In genomic region chr4:149302751-149303150, GRCm38 (mm10) we compare ENCODE assay signal across 12 mouse cellular contexts. TPM values are rescaled to one million over a fixed set of nuclear protein-coding genes. Genes with fewer than 3 reads are reported as not detected.
DNase-seq lines count a peak whose midpoint lies in the region; ATAC-seq and TF ChIP-seq lines count a peak whose summit lies in the region.
"Had no signal": no experiment of that assay in that cellular context is flagged by ENCODE, and none has a peak within 500 bp of the region (broad histone marks: within the 10 kb centered on the region; RNA-seq: fewer than 3 reads in every experiment).

No protein-coding gene starts in this region.

- peaks cover 18% of the 10 kb centered on the region for H3K4me1 ChIP-seq in heart, adult 2 months (ENCODE audit: control insufficient read depth, insufficient read depth, low read length)
- peaks cover 34% of the 10 kb centered on the region for H3K4me1 ChIP-seq in forebrain, embryonic 14.5 days (ENCODE audit: control insufficient read depth, insufficient read depth, low read length)
- peaks cover 28% of the 10 kb centered on the region for H3K4me1 ChIP-seq in midbrain, postnatal 0 days (ENCODE audit: insufficient read depth, low read length)

- TF ChIP-seq CTCF in heart, adult 2 months (IDR thresholded peaks at IDR 0.05): no peak
- no peak for TF ChIP-seq CTCF in left cerebral cortex, adult 2 months (IDR thresholded peaks at IDR 0.05)
- TF ChIP-seq CTCF in midbrain, postnatal 0 days (IDR thresholded peaks at IDR 0.05): no peak

- H3K4me3 ChIP-seq in heart, adult 2 months: no peak overlapping the region
- 0 out of 2 replicates have a peak overlapping the region, but pooled peaks have one; percentile 2 for H3K4me3 ChIP-seq in left cerebral cortex, adult 2 months
- no peak overlapping the region for H3K4me3 ChIP-seq in forebrain, embryonic 14.5 days (ENCODE audit: low read depth, low read length)
- H3K4me3 ChIP-seq in midbrain, postnatal 0 days (ENCODE audit: low read depth, low read length): 0 out of 2 replicates have a peak overlapping the region, but pooled peaks have one; percentile 17
- H3K4me3 ChIP-seq: midbrain, embryonic 12.5 days had no signal

- H3K9ac ChIP-seq in heart, adult 2 months (ENCODE audit: low read depth, low read length): no peak overlapping the region
- H3K9ac ChIP-seq in forebrain, embryonic 14.5 days (ENCODE audit: low read length): no peak overlapping the region
- no peak overlapping the region for H3K9ac ChIP-seq in midbrain, postnatal 0 days (replicated peaks; ENCODE audit: low read length, poor library complexity, severe bottlenecking)
- H3K9ac ChIP-seq: liver, embryonic 14.5 days; midbrain, embryonic 12.5 days had no signal

- ATAC-seq in forebrain, embryonic 14.5 days: no peak
- ATAC-seq in midbrain, postnatal 0 days (ENCODE audit: low FRiP score): no peak

- peaks cover 11% of the 10 kb centered on the region for H3K36me3 ChIP-seq in heart, adult 2 months (ENCODE audit: control insufficient read depth, insufficient read depth, low read length)
- H3K36me3 ChIP-seq in forebrain, embryonic 14.5 days (ENCODE audit: control insufficient read depth, insufficient read depth, low read length): peaks cover 3% of the 10 kb centered on the region; the same call in 1 of the 2 replicates
- no peaks in the 10 kb centered on the region for H3K36me3 ChIP-seq in midbrain, postnatal 0 days (ENCODE audit: insufficient read depth, low read length)
- H3K36me3 ChIP-seq: midbrain, embryonic 12.5 days had no signal

- peak overlapping the region; percentile 10; the same call in 1 of the 2 replicates for H3K27ac ChIP-seq in heart, adult 2 months
- H3K27ac ChIP-seq in left cerebral cortex, adult 2 months: no peak overlapping the region
- no peak overlapping the region for H3K27ac ChIP-seq in forebrain, embryonic 14.5 days (ENCODE audit: low read depth, low read length)
- no peak overlapping the region for H3K27ac ChIP-seq in midbrain, postnatal 0 days (ENCODE audit: low read depth, low read length)
- H3K27ac ChIP-seq: liver, embryonic 14.5 days; midbrain, embryonic 12.5 days had no signal

- TF ChIP-seq POLR2A in heart, adult 2 months (IDR thresholded peaks at IDR 0.05; ENCODE audit: insufficient read depth, low read depth, low read length): no peak

- no peaks in the 10 kb centered on the region for H3K9me3 ChIP-seq in forebrain, embryonic 14.5 days (replicated peaks; ENCODE audit: control insufficient read depth, low read length)
- H3K9me3 ChIP-seq in midbrain, postnatal 0 days (ENCODE audit: low read length): no peaks in the 10 kb centered on the region
- H3K9me3 ChIP-seq: midbrain, embryonic 12.5 days had no signal

- WGBS in heart, adult 2 months: 51% methylated on average over 5 of the region's 5 CpGs
- WGBS in forebrain, embryonic 14.5 days: 78% methylated on average over 5 of the region's 5 CpGs
- WGBS in midbrain, postnatal 0 days: 58% methylated on average over 5 of the region's 5 CpGs

- DNase-seq in heart, adult 2 months: no peak
- DNase-seq in heart, postnatal 36 days: no peak
- no peak for DNase-seq in left cerebral cortex, adult 2 months (ENCODE audit: extremely low spot score in 1 of 2, low spot score in 2 of 2)
- no peak for DNase-seq in left cerebral cortex, adult 18-20 months (ENCODE audit: low spot score in 2 of 2)
- no peak for DNase-seq in forebrain, embryonic 14.5 days (ENCODE audit: low spot score)
- no peak for DNase-seq in midbrain, postnatal 0 days (ENCODE audit: low spot score)
- no peak for DNase-seq in cerebellum, adult 18-20 months
- DNase-seq: adrenal gland, postnatal 25 days; gastrocnemius, postnatal 36 days; lung, postnatal 14 days had no signal

- no peaks in the 10 kb centered on the region for H3K27me3 ChIP-seq in heart, adult 2 months (ENCODE audit: control insufficient read depth, insufficient read depth, low read length)
- H3K27me3 ChIP-seq in forebrain, embryonic 14.5 days (replicated peaks; ENCODE audit: control insufficient read depth, insufficient read depth, low read length): no peaks in the 10 kb centered on the region
- no peaks in the 10 kb centered on the region for H3K27me3 ChIP-seq in midbrain, postnatal 0 days (ENCODE audit: insufficient read depth, low read length)
- H3K27me3 ChIP-seq: midbrain, embryonic 12.5 days had no signal

- TF ChIP-seq EP300 in heart, adult 2 months (IDR thresholded peaks at IDR 0.05; ENCODE audit: insufficient read depth, low read depth, low read length): no peak

- intact Hi-C loops in heart, adult 2 months (cut with DNase I): loop anchor here (1.0 to 10.0 kb wide), 2 partner anchors 8 to 48 kb away; no protein-coding TSS in a partner anchor
- intact Hi-C loops in heart, postnatal 36 days (cut with DNase I): no loop called here
- intact Hi-C loops in left cerebral cortex, adult 2 months (cut with DNase I): no loop called here

- H3K79me2 ChIP-seq in heart, adult 2 months (replicated peaks; ENCODE audit: control insufficient read depth, insufficient read depth, low read length): peaks cover 6% of the 10 kb centered on the region

- H3K4me2 ChIP-seq in forebrain, embryonic 14.5 days (ENCODE audit: low read length): peak overlapping the region; percentile 26; the same call in 1 of the 2 replicates
- H3K4me2 ChIP-seq in midbrain, postnatal 0 days (ENCODE audit: low read depth, low read length, poor library complexity, severe bottlenecking): 0 out of 2 replicates have a peak overlapping the region, but pooled peaks have one; percentile 12

RNA-seq across cellular contexts. Expression of gene Kif1b, which starts 4.7 kb away (rescaled TPM):
- 100 to 1,000 TPM; 154 to 186 TPM for total RNA-seq in heart, adult 2 months (2021)
- polyA plus RNA-seq in heart, adult 2 months (2012; rRNA removed): 41.6 and 79.2 TPM in 2 replicates
- total RNA-seq in heart, postnatal 36 days (2021): 100 to 1,000 TPM; 148 to 157 TPM
- total RNA-seq in left cerebral cortex, adult 2 months (2021): 100 to 1,000 TPM; 444 to 487 TPM
- total RNA-seq in left cerebral cortex, adult 18-20 months (2021): 100 to 1,000 TPM; 429 to 451 TPM
- polyA plus RNA-seq in forebrain, embryonic 14.5 days (2014; fragmentation: Nextera tagmentation; extraction: Ambion mirVana): 101 and 132 TPM in 2 replicates
- total RNA-seq in midbrain, postnatal 0 days (2014; rRNA removed): 308 and 425 TPM in 2 replicates
- 183 and 215 TPM in 2 replicates for polyA plus RNA-seq in midbrain, postnatal 0 days (2015; fragmentation: Nextera tagmentation; extraction: Ambion mirVana)

Comparison
In these comparisons a context has a peak if more than half of its experiments do, and no peak if none do; other contexts are left out.
1. H3K4me3 ChIP-seq: peak in left cerebral cortex, adult 2 months (single experiment) and midbrain, postnatal 0 days (single experiment); none in heart, adult 2 months (single experiment) and forebrain, embryonic 14.5 days (single experiment).